Mouse (Mus musculus) liver, embryonic 14.5 days (tissue): ENCODE results near the gene Slc38a10.

Source experiments
- CTCF ChIP-seq: IDR thresholded peaks from 2 replicates; pipeline ENCODE4 v1.5.1; 2016; ENCODE audit warnings: antibody characterized with exemption, low read depth, control low read depth
- EP300 ChIP-seq: IDR thresholded peaks from 2 replicates; pipeline ENCODE4 v1.6.1; 2016; ENCODE audit warnings: antibody characterized with exemption, low read depth

DNA sequence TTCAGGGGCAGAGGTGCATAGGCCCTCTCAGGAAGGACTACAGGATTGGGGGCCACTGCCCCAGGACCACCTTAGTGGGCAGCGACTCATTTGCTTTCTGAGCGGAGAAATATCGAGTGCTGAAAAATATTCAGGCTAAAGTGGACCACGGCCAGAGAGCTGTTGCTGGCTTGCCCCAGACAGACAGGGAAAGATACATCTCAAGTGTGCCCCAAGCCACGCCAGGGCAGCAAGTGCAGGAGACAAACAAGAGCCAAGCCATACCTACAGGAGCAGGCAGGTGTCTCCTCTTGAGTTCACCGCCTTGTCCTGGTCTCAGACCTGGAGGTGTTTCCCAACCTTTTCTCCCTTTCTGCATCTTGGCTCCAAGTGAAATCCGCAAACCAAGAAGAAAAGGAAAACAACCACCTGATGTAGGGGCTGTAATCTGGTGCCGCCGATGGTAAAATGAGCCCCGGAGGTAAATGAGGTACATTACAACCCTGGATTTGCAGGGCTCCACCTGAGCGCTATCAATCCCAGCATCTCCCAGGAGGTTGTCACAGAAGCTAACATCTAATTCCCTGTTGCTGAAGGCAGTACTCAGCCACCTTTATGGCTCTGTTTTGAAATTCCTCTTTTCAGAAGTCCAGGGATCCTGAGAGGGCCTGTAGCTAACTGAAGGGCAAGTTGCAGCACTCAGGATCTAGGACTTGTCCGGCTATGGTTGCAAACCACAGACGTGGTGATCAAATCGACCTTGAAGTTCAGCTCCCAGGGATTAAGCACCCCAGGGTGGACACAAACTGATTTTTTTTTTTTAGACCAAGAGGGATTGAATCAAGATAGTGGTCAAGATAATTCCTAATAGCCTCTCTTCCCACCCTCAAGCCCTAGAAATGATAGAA is 39.6 kb upstream of the Slc38a10 start:
- TF ChIP-seq CTCF (no peak), EP300 (no peak)
